Mouse (Mus musculus) mature B cell (primary cell): Measurements from ENCODE around the gene Serpinb2.

ENCODE experiments used
- in situ Hi-C: fragments of 300-500 bp; cut with MboI; formaldehyde crosslinking; loops from 2 replicates; pipeline ENCODE4 v1.14.3; 2019

Gene Serpinb2

GRCm38 (mm10) chr1:107511252-107511651 lies at the start of gene Serpinb2:
Serpinb2 (plus strand) TSS chr1:107511423.
- in situ Hi-C loops, result no loop called here

- in situ Hi-C loops, result loop anchor here (5.0 kb wide), 1 partner anchor 238 kb away; no protein-coding TSS in a partner anchor
Observed at GRCm38 (mm10) chr1:107479909-107480308, 31.3 kb upstream of the Serpinb2 start.

DNA sequence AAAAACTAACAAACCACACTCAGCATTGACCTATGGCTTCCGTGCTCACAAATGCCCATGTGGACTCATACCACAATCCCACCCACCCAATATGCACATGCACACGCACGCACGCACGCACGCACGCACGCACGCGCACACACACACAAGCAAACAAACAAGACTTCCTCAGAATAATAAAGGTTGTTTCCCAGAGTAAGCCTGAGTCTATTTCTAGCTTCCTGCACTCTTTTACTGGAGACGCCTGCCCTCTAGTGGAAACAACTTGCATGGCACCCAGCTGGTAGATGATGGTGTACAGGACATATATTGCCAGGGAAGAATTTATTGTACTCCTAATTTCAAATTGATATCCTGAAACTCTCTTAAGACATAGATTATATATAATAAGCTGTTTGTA lies 29.8 kb upstream of the Serpinb2 start:
- in situ Hi-C loops, result loop anchor here (5.0 kb wide), 1 partner anchor 239 kb away; no protein-coding TSS in a partner anchor

DNA sequence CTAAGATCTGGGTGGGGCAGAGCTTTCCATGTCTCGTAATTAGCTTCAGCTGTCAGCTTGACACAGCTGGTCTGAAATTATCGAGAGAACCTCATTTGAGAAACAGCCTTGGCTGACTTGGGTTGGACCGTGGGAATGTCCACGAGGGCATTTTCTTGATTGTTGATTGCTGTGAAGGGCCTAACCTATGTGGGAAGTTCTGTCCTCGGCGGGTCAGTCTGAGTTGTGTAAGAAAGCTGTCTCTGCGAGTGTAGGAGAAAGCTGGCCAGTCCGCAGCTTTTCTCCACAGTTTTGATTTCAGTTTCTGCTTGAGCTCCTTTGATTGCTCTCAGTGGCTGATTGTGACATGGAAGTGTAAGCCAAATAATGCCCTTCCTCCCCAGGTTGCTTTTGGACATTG lies 21.6 kb upstream of the Serpinb2 start:
- in situ Hi-C loops, result no loop called here

- in situ Hi-C loops, result no loop called here
Observed at GRCm38 (mm10) chr1:107496789-107497188, 14.4 kb upstream of the Serpinb2 start.

- in situ Hi-C loops, result no loop called here
Observed at GRCm38 (mm10) chr1:107502025-107502424, 9.2 kb upstream of the Serpinb2 start.

DNA sequence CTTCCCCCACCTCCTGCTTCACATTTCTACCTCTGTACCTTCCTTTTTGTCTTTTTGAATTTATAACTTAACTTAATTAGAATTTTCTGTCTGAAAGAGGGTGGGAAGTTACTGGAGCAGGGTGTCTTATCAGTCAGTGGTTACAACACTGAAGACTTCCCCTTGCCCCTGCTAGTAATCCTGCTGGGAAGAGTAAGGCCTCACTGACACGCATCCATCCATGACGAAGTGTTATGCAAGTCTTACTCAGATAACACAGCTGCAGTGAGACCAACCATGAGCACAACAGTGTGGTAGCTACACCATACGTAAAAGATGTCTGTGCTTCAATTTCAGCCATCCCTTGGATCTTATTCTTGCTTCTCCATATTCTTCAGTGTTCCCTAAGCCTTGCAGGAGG lies 7.9 kb upstream of the Serpinb2 start:
- in situ Hi-C loops, result no loop called here

DNA sequence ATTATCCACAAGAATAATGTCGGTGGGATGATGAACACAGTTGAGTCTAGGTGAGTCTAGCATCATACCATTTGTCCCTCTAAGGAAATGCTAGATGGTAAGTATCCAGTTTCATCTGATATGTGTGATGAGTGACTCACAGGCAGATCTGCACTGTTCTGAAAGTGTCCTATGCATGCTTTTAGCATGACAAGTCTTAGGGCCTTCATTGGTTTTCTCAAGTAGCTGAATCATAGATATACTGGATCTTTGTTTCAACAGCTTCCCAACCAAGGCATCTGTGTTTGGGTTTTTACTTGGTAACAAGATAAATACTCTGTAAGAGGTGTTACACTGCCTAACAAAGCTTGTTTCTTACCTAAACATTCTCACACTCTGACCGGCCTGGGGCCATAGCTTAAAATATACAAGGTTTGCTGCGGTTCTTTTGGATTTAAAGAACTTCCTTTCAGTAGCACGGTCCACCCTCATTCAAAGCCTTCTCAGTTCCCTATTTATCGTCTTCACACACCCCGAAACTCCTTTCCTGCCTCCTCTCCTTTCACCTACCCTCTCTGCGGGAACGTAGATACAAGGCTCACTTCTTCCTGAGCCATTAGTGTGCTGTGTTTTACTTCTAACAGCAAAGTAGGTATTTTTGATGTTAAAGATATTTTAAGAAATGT lies 5.2 kb upstream of the Serpinb2 start:
- in situ Hi-C loops, result no loop called here

- in situ Hi-C loops, result no loop called here
Observed at GRCm38 (mm10) chr1:107512194-107513138, 1.2 kb downstream of the Serpinb2 start.

DNA sequence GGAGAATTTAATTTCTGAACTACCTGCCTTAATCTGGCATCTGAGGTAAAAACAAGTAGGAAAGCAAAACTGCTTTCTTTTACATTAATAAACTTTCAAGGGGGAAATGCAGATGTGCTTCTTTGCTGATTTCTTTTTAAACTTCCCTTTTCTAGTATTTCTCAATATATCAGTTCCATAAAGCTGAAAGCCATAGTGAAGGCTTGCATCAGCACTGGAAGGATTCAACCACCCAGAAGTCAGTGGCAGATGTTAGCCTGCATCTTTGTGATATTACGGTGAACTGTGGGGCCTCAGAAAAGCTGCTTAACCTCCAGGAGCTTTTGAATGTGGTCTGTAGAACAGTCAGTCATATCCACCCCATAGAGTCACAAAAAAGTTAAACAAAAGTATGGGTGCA lies 2.3 kb downstream of the Serpinb2 start:
- in situ Hi-C loops, result no loop called here

GRCm38 (mm10) chr1:107515839-107516498 lies 4.7 kb downstream of the Serpinb2 start:
- in situ Hi-C loops, result no loop called here

- in situ Hi-C loops, result no loop called here
Observed at GRCm38 (mm10) chr1:107525592-107525991, 14.4 kb downstream of the Serpinb2 start.

- in situ Hi-C loops, result no loop called here
Observed at GRCm38 (mm10) chr1:107528325-107529078, 17.3 kb downstream of the Serpinb2 start.

DNA sequence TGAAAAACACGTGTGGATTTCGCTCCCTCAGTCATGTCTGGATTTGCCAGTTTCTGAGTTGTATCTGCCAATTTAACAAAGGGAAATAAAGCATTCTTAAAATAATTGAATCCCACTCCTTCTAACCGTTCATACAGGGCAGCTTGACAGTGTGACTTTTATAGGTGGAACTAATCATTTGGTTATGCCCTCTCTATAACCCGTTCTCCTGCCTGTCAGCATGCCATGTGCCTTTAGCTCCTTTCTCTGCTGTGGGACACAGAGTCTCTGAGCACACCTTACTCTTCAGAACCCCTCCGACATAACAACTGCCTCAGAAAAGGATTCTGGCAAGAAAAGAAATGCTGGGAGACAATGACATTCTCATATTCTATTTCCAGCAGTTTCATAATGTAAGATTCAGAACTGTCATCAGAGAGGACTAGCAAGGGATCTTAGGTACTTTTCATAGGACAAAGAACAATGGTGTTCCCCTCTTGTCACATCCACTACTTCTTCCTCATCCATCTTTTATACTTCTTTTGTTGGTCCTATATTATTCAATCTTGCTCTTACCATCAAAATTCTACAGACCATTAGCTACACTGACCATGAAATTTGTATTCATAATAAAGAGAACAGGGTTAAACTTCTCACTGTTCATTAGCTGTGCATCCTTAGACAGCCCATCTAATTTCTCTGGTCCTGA lies 18.3 kb downstream of the Serpinb2 start:
- in situ Hi-C loops, result no loop called here

- in situ Hi-C loops, result no loop called here
Observed at GRCm38 (mm10) chr1:107533736-107534135, 22.5 kb downstream of the Serpinb2 start.

- in situ Hi-C loops, result no loop called here
Observed at GRCm38 (mm10) chr1:107537435-107537834, 26.2 kb downstream of the Serpinb2 start.

DNA sequence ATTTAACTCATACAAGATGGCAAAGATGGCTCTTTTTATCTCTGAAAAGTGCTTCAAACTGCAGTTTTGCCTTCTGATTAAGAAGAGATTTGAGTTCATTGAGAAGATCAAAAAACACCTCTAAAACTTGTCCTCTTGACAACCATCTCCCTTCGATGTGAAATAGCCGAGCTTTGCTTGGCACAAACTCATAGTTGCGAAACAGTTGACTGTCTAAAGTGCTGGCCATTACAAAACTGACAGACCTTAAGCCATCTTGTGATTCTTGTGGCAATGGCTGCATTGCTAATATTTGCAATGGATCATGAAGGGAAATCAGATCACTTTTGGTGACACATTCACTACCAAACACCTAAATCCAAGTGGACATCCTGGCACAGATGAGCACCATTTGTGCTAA lies 48.3 kb downstream of the Serpinb2 start:
- in situ Hi-C loops, result no loop called here

DNA sequence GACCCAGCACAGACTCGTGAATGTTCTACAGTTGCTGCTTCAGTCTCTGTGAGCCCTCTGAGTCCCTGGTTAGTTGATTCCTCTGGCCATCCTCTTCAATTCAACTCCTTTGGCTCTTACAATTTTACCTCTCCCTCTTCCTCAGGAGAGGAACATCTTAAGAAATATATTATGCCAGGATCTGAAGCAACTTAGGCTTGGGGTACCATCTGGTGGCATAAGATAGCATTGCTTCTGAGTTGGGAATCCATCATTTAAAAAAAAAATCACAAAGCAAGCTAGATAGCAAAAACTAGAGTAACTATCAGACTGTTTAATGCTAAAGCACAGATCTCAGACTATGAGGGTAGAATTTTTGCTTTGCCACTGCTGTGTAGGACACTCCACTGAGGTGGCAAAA lies 50.9 kb downstream of the Serpinb2 start:
- in situ Hi-C loops, result no loop called here

- in situ Hi-C loops, result no loop called here
Observed at GRCm38 (mm10) chr1:107565644-107566043, 54.4 kb downstream of the Serpinb2 start.

DNA sequence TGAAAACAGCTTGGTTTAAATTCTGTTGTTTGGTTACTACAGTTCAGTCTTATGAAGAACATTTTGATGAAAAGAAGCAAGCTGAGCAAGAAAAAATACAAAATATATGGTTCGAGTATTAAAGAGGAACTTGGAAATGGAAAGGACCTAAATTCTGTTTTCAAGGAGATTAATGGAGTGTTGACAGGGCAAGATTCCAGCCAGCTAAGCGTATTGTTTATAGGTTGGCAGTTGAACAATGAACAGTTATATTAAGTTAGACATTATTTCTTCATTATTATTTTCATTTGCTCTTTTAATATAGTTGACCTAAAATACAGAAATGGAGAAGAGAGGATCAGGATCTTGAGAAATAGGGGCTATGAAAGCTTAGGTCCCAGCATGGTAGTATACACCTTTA lies 64.9 kb downstream of the Serpinb2 start:
- in situ Hi-C loops, result no loop called here

- in situ Hi-C loops, result no loop called here
Observed at GRCm38 (mm10) chr1:107577514-107577913, 66.3 kb downstream of the Serpinb2 start.
